8 mouse cellular contexts compared by ENCODE assay signal in genomic region chr8:8689454-8690145, GRCm38 (mm10). TPM values are rescaled to one million over a fixed set of nuclear protein-coding genes. Genes with fewer than 3 reads are reported as not detected.
DNase-seq lines count a peak whose midpoint lies in the region; ATAC-seq and TF ChIP-seq lines count a peak whose summit lies in the region.

No protein-coding gene starts in this region.

- H3K9ac ChIP-seq in hindbrain, postnatal 0 days (replicated peaks; ENCODE audit: low read length): peak overlapping the region; percentile 100

- H3K27me3 ChIP-seq in hindbrain, postnatal 0 days (ENCODE audit: insufficient read depth, low read length): no peaks in the 10 kb centered on the region

- peak; percentile 68 for ATAC-seq in hindbrain, postnatal 0 days
- peak; percentile 62 for ATAC-seq in megakaryocyte, adult 5-6 weeks (ENCODE audit: poor library complexity, severe bottlenecking)

- H3K4me2 ChIP-seq in hindbrain, postnatal 0 days (ENCODE audit: low read depth, low read length): peak overlapping the region; percentile 92

- H3K4me3 ChIP-seq in gastrocnemius, adult 2 months: peak overlapping the region; percentile 83
- peak overlapping the region; percentile 94 for H3K4me3 ChIP-seq in hindbrain, postnatal 0 days (ENCODE audit: low read length)

- peak; percentile 63 for DNase-seq in T-cell, adult 2 months (ENCODE audit: low spot score)
- peak; percentile 23 to 54 for DNase-seq in cerebellum, postnatal 4 days (ENCODE audit: low spot score in 2 of 2)
- peak; percentile 70 for DNase-seq in gastrocnemius, adult 2 months
- DNase-seq in hindbrain, postnatal 0 days (ENCODE audit: low spot score): peak; percentile 78
- peak; percentile 32 to 70 for DNase-seq in left cerebral cortex, adult 8-10 months (ENCODE audit: low spot score in 2 of 2)
- DNase-seq in right cerebral cortex, postnatal 10 days (ENCODE audit: low spot score in 2 of 2): peak; percentile 86
- DNase-seq in urinary bladder, postnatal 10 days (ENCODE audit: low spot score): peak; percentile 29

- intact Hi-C loops in gastrocnemius, adult 2 months (cut with DNase I): loop anchor here (5.0 kb wide), 1 partner anchor 303 kb away; no protein-coding TSS in a partner anchor

- H3K9me3 ChIP-seq in hindbrain, postnatal 0 days (ENCODE audit: low read length): no peaks in the 10 kb centered on the region

- H3K27ac ChIP-seq in gastrocnemius, adult 2 months: peak overlapping the region; percentile 94
- peak overlapping the region; percentile 98 for H3K27ac ChIP-seq in hindbrain, postnatal 0 days

- H3K36me3 ChIP-seq in hindbrain, postnatal 0 days (ENCODE audit: insufficient read depth, low read length): no peaks in the 10 kb centered on the region

- 2% methylated on average over 66 of the region's 68 CpGs for WGBS in hindbrain, postnatal 0 days

- H3K4me1 ChIP-seq in hindbrain, postnatal 0 days (ENCODE audit: insufficient read depth, low read length): peaks cover 19% of the 10 kb centered on the region

- TF ChIP-seq CTCF in gastrocnemius, adult 2 months (IDR thresholded peaks at IDR 0.05): no peak
- TF ChIP-seq CTCF in hindbrain, postnatal 0 days (IDR thresholded peaks at IDR 0.05; ENCODE audit: low read depth): no peak

RNA-seq across cellular contexts. Expression of gene Arglu1, which starts 0.7 kb away (rescaled TPM):
- 10 to 100 TPM; 36.4 to 41.4 TPM for total RNA-seq in gastrocnemius, adult 2 months (2021)
- total RNA-seq in hindbrain, postnatal 0 days (2014; rRNA removed): 55.6 and 71.9 TPM in 2 replicates
- polyA plus RNA-seq in hindbrain, postnatal 0 days (2015; fragmentation: Nextera tagmentation; extraction: Ambion mirVana): 158 and 175 TPM in 2 replicates
- 100 to 1,000 TPM in 1 of 4 experiments, 10 to 100 TPM in 3; 83.0 to 105 (median 89.5) TPM for total RNA-seq in left cerebral cortex, adult 8-10 months (2022)
- total RNA-seq in megakaryocyte, adult 5-6 weeks (2015): 55.8 and 64.7 TPM in 2 replicates
- 78.2 and 80.9 TPM in 2 replicates for total RNA-seq in megakaryocyte, adult 5-6 weeks (2017)

RNA-seq across cellular contexts. Expression of gene Efnb2, which starts 28.6 kb away (rescaled TPM):
- 1 to 10 TPM; 5.7 to 6.6 TPM for total RNA-seq in gastrocnemius, adult 2 months (2021)
- 21.0 and 22.8 TPM in 2 replicates for total RNA-seq in hindbrain, postnatal 0 days (2014; rRNA removed)
- polyA plus RNA-seq in hindbrain, postnatal 0 days (2015; fragmentation: Nextera tagmentation; extraction: Ambion mirVana): 9.6 and 10.7 TPM in 2 replicates
- 10 to 100 TPM; 54.0 to 68.6 (median 62.9) TPM for total RNA-seq in left cerebral cortex, adult 8-10 months (2022)
- total RNA-seq in megakaryocyte, adult 5-6 weeks (2015): 0.52 and 0.78 TPM in 2 replicates
- total RNA-seq in megakaryocyte, adult 5-6 weeks (2017): 0.18 and 0.45 TPM in 2 replicates

Comparison
In these comparisons a context has a peak if more than half of its experiments do, and no peak if none do; other contexts are left out.
1. Peak in every context shown above with its lines: DNase-seq, ATAC-seq, H3K4me3 ChIP-seq and H3K27ac ChIP-seq.
2. DNase-seq: peak in every context shown above with its lines; median percentile 86 in right cerebral cortex, postnatal 10 days; 78 in hindbrain, postnatal 0 days; 70 in gastrocnemius, adult 2 months; 63 in T-cell, adult 2 months; 51 in left cerebral cortex, adult 8-10 months; 38 in cerebellum, postnatal 4 days; 29 in urinary bladder, postnatal 10 days.